Mouse (Mus musculus): ENCODE data around the gene Rundc3a. TPM values are rescaled to one million over a fixed set of nuclear protein-coding genes. Genes with fewer than 3 reads are reported as not detected.

Rundc3a gene
- polyA plus RNA-seq, 1 experiment from 2014 or later = 127 TPM

- no peak overlapping the region for H3K4me2 ChIP-seq (ENCODE audit: low read length)
- peaks cover 12% of the 10 kb centered on the region for H3K4me1 ChIP-seq (ENCODE audit: control insufficient read depth, insufficient read depth, low read depth, low read length)
- no peak for ATAC-seq
- WGBS = 75% methylated on average over 7 of the region's 7 CpGs
- H3K27ac ChIP-seq (ENCODE audit: low read depth, low read length) = no peak overlapping the region
- no peaks in the 10 kb centered on the region for H3K36me3 ChIP-seq (ENCODE audit: control insufficient read depth, insufficient read depth, low read length)
- H3K27me3 ChIP-seq (replicated peaks; ENCODE audit: control insufficient read depth, insufficient read depth, low read length) = no peaks in the 10 kb centered on the region
- H3K9ac ChIP-seq (ENCODE audit: low read depth, low read length) = no peak overlapping the region
- H3K4me3 ChIP-seq (ENCODE audit: low read length) = no peak overlapping the region
- H3K9me3 ChIP-seq (ENCODE audit: control insufficient read depth, low read length) = no peaks in the 10 kb centered on the region
These were observed 19.0 kb upstream of the Rundc3a start for GRCm38 (mm10) chr11:102374108-102374725.

GRCm38 (mm10) chr11:102375196-102376173, 17.7 kb upstream of the Rundc3a start:
- Histone ChIP-seq H3K4me2 (ENCODE audit: low read length) (peak overlapping the region; percentile 45), H3K27me3 (replicated peaks; ENCODE audit: control insufficient read depth, insufficient read depth, low read length) (no peaks in the 10 kb centered on the region), H3K4me1 (ENCODE audit: control insufficient read depth, insufficient read depth, low read depth, low read length) (peaks cover 12% of the 10 kb centered on the region), H3K36me3 (ENCODE audit: control insufficient read depth, insufficient read depth, low read length) (no peaks in the 10 kb centered on the region), H3K4me3 (ENCODE audit: low read length) (peak overlapping the region; percentile 20), H3K27ac (ENCODE audit: low read depth, low read length) (no peak overlapping the region), H3K9ac (ENCODE audit: low read depth, low read length) (peak overlapping the region; percentile 50), H3K9me3 (ENCODE audit: control insufficient read depth, low read length) (no peaks in the 10 kb centered on the region)
- no peak for ATAC-seq
- WGBS = 10% methylated on average over 23 of the region's 23 CpGs

GRCm38 (mm10) chr11:102376196-102376835, 16.9 kb upstream of the Rundc3a start:
- H3K9ac ChIP-seq (ENCODE audit: low read depth, low read length) = no peak overlapping the region
- no peak overlapping the region for H3K27ac ChIP-seq (ENCODE audit: low read depth, low read length)
- no peaks in the 10 kb centered on the region for H3K27me3 ChIP-seq (replicated peaks; ENCODE audit: control insufficient read depth, insufficient read depth, low read length)
- H3K4me1 ChIP-seq (ENCODE audit: control insufficient read depth, insufficient read depth, low read depth, low read length) = peaks cover 12% of the 10 kb centered on the region
- no peak for ATAC-seq
- peak overlapping the region; percentile 45 for H3K4me2 ChIP-seq (ENCODE audit: low read length)
- 9% methylated on average over 8 of the region's 8 CpGs for WGBS
- H3K4me3 ChIP-seq (ENCODE audit: low read length) = no peak overlapping the region; the same call in 1 of the 2 replicates
- H3K9me3 ChIP-seq (ENCODE audit: control insufficient read depth, low read length) = no peaks in the 10 kb centered on the region
- H3K36me3 ChIP-seq (ENCODE audit: control insufficient read depth, insufficient read depth, low read length) = no peaks in the 10 kb centered on the region

- no peak for ATAC-seq
- H3K4me2 ChIP-seq (ENCODE audit: low read length) = no peak overlapping the region
- H3K36me3 ChIP-seq (ENCODE audit: control insufficient read depth, insufficient read depth, low read length) = no peaks in the 10 kb centered on the region
- WGBS = 71% methylated on average over 12 of the region's 12 CpGs
- no peak overlapping the region for H3K4me3 ChIP-seq (ENCODE audit: low read length)
- no peaks in the 10 kb centered on the region for H3K27me3 ChIP-seq (replicated peaks; ENCODE audit: control insufficient read depth, insufficient read depth, low read length)
- H3K4me1 ChIP-seq (ENCODE audit: control insufficient read depth, insufficient read depth, low read depth, low read length) = peaks cover 12% of the 10 kb centered on the region
- no peak overlapping the region for H3K27ac ChIP-seq (ENCODE audit: low read depth, low read length)
- no peaks in the 10 kb centered on the region for H3K9me3 ChIP-seq (ENCODE audit: control insufficient read depth, low read length)
- no peak overlapping the region for H3K9ac ChIP-seq (ENCODE audit: low read depth, low read length)
These were observed 16.0 kb upstream of the Rundc3a start for GRCm38 (mm10) chr11:102377186-102377585.

GRCm38 (mm10) chr11:102380091-102380490, 13.1 kb upstream of the Rundc3a start:
- no peak overlapping the region for H3K9ac ChIP-seq (ENCODE audit: low read depth, low read length)
- 77% methylated on average over 5 of the region's 5 CpGs for WGBS
- no peaks in the 10 kb centered on the region for H3K27me3 ChIP-seq (replicated peaks; ENCODE audit: control insufficient read depth, insufficient read depth, low read length)
- H3K27ac ChIP-seq (ENCODE audit: low read depth, low read length) = no peak overlapping the region
- H3K4me2 ChIP-seq (ENCODE audit: low read length) = no peak overlapping the region
- no peak overlapping the region for H3K4me3 ChIP-seq (ENCODE audit: low read length)
- ATAC-seq = no peak
- H3K4me1 ChIP-seq (ENCODE audit: control insufficient read depth, insufficient read depth, low read depth, low read length) = peaks cover 12% of the 10 kb centered on the region
- no peaks in the 10 kb centered on the region for H3K36me3 ChIP-seq (ENCODE audit: control insufficient read depth, insufficient read depth, low read length)
- H3K9me3 ChIP-seq (ENCODE audit: control insufficient read depth, low read length) = no peaks in the 10 kb centered on the region

- Histone ChIP-seq H3K4me1 (ENCODE audit: control insufficient read depth, insufficient read depth, low read depth, low read length) (peaks cover under 1% of the 10 kb centered on the region), H3K4me2 (ENCODE audit: low read length) (no peak overlapping the region), H3K36me3 (ENCODE audit: control insufficient read depth, insufficient read depth, low read length) (no peaks in the 10 kb centered on the region), H3K27me3 (replicated peaks; ENCODE audit: control insufficient read depth, insufficient read depth, low read length) (no peaks in the 10 kb centered on the region), H3K27ac (ENCODE audit: low read depth, low read length) (no peak overlapping the region), H3K9me3 (ENCODE audit: control insufficient read depth, low read length) (no peaks in the 10 kb centered on the region), H3K4me3 (ENCODE audit: low read length) (no peak overlapping the region), H3K9ac (ENCODE audit: low read depth, low read length) (no peak overlapping the region)
- no peak for ATAC-seq
- 38% methylated on average over 4 of the region's 4 CpGs for WGBS
These were observed 11.7 kb upstream of the Rundc3a start for GRCm38 (mm10) chr11:102381341-102382100.

GRCm38 (mm10) chr11:102382794-102383193, 10.4 kb upstream of the Rundc3a start:
- Histone ChIP-seq H3K36me3 (ENCODE audit: control insufficient read depth, insufficient read depth, low read length) (no peaks in the 10 kb centered on the region), H3K9me3 (ENCODE audit: control insufficient read depth, low read length) (no peaks in the 10 kb centered on the region), H3K9ac (ENCODE audit: low read depth, low read length) (no peak overlapping the region), H3K27ac (ENCODE audit: low read depth, low read length) (no peak overlapping the region), H3K27me3 (replicated peaks; ENCODE audit: control insufficient read depth, insufficient read depth, low read length) (no peaks in the 10 kb centered on the region), H3K4me1 (ENCODE audit: control insufficient read depth, insufficient read depth, low read depth, low read length) (no peaks in the 10 kb centered on the region), H3K4me3 (ENCODE audit: low read length) (no peak overlapping the region), H3K4me2 (ENCODE audit: low read length) (no peak overlapping the region)
- 97% methylated on average over 3 of the region's 3 CpGs for WGBS
- ATAC-seq = no peak

GRCm38 (mm10) chr11:102383365-102384136, 9.7 kb upstream of the Rundc3a start:
- no peak for ATAC-seq
- Histone ChIP-seq H3K9ac (ENCODE audit: low read depth, low read length) (no peak overlapping the region), H3K9me3 (ENCODE audit: control insufficient read depth, low read length) (no peaks in the 10 kb centered on the region), H3K27me3 (replicated peaks; ENCODE audit: control insufficient read depth, insufficient read depth, low read length) (no peaks in the 10 kb centered on the region), H3K36me3 (ENCODE audit: control insufficient read depth, insufficient read depth, low read length) (no peaks in the 10 kb centered on the region), H3K4me2 (ENCODE audit: low read length) (no peak overlapping the region), H3K27ac (ENCODE audit: low read depth, low read length) (no peak overlapping the region), H3K4me3 (ENCODE audit: low read length) (no peak overlapping the region), H3K4me1 (ENCODE audit: control insufficient read depth, insufficient read depth, low read depth, low read length) (no peaks in the 10 kb centered on the region)
- WGBS = 86% methylated on average over 1 of the region's 1 CpGs
